Mouse (Mus musculus): ENCODE data around the gene Lrba.

Lrba gene

DNA sequence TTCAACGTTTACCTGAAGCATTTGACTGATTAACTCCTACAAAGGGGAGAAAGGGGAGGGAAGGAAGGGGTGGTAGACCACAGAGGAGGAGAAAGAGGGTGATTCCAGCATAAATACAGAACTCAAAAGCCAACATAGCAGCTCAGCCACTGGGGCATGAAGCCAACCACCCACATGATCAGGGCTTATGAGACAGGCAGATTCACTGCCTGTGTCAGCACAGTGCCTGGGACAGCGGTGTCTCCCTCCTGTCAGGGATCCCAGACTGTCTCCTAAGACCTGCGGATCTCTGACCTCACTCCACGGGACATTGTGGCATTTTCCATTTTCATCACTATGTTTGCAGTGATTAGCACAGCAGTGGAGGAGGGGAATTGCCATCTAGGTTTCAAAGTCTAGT is 568.8 kb downstream of the Lrba start:
- no peak for DNase-seq (ENCODE audit: low read depth, low spot score)

DNA sequence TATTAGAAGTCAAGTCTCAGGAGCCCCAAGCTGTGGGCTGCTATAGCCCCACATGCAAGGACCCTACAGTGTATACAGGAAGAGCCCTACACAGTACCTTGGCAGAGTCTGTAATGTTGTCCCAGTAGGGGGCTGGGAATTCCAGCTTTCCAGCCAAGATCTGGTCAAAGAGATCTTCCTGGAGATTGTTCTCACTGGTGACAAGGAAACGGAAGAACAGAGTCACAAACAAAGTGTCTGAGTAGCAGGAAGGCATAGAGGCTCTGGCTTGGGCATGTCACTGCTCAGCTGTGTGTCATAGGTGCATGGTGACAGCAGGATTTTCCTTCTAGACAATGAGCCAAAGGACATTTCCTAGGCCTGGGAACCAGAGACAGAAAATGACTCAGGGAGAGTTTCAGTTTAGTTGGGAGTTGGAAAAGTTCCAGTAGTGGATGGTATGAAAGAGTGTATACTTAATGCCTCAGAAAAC is 569.3 kb downstream of the Lrba start:
- no peak for DNase-seq (ENCODE audit: low read depth, low spot score)

DNA sequence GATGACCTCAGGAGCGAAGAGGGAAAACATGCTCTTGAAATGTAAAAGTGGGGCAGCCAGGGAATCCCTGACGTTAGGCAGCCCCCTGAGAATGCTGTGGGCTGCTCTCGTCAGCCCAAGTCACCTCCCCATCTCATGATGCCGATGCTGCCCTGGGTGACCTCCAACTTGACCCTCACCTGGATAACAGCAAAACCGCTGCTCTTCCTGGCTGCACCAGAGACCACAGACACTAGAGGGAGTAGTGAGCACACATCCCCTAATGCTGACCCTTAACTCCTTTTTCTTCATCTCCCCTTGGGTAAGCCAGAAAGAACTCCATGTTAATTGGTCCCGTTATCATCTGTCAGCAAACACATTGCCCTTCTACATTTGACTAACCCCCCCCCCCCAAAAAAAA is 572.2 kb downstream of the Lrba start:
- DNase-seq (ENCODE audit: low read depth, low spot score) = no peak

DNA sequence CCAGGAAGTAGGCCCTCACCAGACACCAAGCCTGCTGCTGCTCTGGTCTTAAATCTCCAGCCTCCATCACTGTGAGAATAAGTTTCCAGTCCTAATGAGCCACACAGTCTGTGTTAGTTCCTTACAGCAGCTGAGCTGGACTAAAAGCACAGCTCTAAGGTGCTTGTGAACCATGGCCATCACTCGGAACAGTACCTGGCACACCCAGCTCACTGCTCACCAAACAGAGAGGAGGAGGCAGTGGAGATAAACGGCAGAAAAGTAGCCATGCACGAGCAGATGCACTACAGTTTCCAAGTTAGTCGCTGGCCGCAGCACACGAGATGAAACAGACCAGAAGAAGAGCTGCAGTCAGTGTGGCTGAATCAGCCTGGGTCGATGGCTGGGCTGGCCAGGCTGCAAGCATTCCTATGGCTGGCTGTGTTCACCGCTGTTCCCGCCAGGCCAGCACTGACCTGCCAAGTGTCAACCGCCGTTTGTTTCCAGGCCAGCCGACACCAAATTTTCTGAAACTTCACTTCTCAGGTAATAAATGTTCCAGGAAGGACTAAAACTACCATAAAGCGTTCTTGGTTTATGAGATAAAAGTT is 573.5 kb downstream of the Lrba start:
- DNase-seq (ENCODE audit: low read depth, low spot score) = no peak

DNA sequence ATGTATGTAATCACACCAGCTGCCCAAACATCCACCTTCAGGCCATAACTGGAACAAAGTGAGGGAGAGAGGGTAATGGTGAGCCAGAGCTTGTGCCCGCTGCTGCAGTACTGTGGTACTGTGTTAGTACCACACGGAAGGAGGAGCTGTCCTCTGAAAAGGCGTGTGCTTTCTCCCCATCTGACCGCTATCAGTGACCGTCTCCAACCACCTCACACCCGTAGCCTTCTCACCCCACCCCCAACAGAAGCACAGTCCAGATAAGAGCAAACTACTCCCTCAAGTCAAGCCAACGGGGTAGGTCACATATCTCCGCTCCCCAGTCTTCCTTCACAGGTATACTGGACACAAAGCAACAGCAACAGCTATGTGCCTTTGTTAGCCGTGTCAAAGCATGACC is 574.6 kb downstream of the Lrba start:
- no peak for DNase-seq (ENCODE audit: low read depth, low spot score)

DNA sequence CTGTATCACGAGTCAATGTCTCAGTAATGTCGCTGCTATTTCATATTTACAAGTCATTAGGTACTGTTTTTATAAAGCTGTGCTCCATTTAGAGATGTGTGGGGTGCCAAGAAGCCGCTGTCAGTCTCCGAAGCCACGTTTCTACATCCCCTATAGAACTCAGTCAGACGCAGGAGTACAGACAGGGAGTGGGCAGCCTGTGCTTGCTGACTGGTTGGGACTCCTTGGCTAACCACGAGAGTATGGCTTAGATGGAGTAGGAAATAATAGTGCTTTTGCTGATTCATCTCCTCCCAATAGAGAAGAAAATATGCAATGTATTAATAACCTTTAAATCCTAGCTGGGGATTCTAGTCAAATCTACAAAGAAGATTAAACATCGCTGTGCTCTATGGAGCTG is 576.4 kb downstream of the Lrba start:
- no peak for DNase-seq (ENCODE audit: low read depth, low spot score)

DNA sequence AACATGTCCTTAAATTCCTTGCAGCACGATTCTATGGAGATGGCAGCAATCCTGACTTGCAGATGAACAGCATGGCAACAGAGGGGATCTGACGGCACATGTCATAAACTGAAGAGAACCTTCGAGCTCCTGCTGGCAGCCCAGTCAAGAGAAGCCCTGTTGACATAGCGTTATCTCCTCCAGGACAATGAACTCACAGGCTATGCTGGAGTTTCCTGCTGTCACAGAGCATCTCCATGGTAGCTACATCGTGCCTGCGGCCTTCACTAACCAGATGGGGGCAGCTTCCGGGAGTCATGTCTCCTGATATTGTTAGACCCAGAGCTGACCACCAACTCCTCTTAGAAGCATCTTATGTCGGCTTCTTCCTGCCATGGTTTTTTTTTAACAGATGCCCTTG is 578.3 kb downstream of the Lrba start:
- no peak for DNase-seq (ENCODE audit: low read depth, low spot score)

DNA sequence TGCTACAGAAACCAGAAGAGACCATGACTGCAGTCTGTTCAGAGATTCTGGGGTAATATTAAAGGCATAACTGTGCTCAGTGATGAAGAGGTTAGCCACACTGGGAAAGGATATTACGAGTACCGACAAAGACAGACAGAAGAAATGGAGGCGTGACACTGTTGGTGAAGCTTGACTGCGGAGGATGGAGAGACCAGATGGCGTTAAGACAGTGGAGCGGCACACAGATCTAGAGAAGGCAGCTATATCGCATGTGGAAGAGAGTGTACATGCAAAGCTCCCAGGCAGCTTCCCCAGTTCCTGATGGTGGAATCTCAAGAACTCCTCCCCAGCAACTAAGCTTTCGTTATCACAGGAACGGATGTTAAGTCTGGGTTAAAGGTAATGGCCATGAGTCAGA is 579.8 kb downstream of the Lrba start:
- DNase-seq (ENCODE audit: low read depth, low spot score) = no peak

DNA sequence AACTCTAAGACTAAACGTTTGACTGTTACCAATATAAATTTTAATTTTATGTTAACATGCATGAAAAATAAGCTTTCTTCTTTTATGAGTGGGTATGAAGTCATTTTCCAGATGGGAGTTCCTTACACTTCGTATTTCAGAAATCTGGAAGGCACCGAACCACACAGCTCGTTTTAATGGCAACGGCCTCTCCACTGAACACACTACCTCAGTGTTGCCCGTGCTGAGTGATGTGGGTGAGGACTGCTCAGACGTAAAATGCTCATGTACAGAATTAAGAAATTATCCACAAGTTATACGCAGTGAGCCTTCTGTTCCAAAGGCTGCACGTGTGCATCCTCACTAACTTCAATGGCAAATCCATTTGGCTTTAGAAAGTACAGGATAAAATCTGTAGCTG is 582.4 kb downstream of the Lrba start:
- no peak for DNase-seq (ENCODE audit: low read depth, low spot score)

DNA sequence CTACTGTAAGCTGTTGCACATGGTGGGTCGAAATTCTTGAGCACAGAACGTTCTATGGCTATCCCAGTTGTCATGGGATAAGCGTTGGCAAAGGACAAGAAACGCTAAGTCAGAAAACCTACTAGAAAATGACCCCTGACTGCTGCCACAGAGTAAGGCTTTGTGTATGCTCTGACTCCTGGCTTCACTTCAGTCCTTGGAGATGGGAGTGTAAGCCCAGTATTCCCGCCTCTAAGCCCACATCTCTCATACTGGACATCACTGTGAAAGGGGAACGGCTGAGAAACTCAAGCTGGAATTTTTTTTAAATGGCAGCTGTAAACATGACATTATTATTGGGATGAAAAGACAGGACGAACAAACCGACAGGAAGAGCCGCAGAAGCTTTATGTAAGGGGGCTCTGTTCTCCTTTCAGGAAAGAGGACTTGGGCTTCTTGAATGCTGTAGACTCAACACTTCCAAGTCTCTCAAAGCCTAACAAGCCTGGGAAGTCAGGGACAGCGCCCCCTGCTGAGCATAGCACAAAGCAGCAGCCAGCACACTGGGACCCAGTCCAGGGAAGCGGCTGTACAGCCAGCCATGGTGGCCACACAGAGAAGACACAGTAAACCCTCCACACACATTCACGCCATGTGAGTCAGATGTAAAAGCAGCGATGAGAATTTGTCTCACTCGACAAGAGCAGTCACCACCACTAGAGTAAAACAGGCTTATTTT is 583.4 kb downstream of the Lrba start:
- no peak for DNase-seq (ENCODE audit: low read depth, low spot score)

DNA sequence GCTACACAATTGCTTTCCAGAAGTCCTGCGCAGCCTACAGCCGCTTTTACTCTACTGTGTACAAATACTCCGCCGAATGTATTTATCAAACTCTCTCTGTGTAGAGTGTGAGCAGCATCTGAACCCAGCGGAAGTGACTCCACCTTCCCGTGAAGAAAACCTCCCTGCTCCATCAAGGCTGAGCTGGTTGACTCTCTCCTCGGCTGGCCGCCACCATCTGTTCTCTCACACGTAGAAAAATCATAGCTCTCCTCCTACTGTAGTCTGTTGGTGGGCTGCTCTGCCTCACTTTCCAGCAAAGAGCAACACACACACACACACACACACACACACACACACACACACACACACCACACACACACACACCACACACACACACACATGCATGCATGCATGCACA is 584.7 kb downstream of the Lrba start:
- no peak for DNase-seq (ENCODE audit: low read depth, low spot score)

DNA sequence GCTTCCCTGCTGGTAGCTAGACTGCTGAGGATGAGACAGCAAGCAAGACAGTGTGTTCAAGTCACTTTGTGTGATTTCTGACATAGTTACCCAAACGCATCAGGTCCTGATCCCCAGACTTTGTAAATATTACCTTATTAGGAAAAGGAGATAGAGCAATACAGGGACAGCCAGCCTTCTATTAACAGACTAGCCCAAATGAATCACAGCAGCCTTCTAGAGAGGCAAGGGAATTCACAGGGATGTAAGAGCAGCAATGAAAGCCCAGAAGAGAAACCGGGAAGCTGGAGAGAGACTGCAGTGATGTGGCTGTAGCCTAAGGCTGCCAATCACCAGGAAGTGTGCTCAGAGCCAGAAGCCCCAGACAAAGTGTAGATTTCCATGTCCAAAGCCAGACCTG is 585.2 kb downstream of the Lrba start:
- no peak for DNase-seq (ENCODE audit: low read depth, low spot score)

DNA sequence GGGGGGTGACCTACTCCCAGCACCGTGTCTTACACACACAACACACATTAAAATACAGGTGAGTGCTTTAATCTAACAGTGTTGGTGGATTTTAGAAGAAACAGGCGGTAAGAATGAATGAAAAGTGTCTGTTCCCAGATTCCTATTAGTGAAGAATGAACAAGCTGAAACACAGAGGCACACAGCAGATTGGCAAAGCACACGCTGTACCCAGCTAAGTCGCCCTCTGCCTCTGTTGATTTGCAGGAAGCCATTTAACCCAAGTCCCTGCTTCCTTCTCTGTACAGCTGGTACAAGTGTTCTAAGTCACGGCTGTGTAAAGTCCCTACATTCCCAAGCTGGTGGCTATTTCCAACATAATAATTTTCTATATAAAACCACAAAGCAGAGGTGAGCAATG is 586.4 kb downstream of the Lrba start:
- DNase-seq (ENCODE audit: low read depth, low spot score) = no peak

DNA sequence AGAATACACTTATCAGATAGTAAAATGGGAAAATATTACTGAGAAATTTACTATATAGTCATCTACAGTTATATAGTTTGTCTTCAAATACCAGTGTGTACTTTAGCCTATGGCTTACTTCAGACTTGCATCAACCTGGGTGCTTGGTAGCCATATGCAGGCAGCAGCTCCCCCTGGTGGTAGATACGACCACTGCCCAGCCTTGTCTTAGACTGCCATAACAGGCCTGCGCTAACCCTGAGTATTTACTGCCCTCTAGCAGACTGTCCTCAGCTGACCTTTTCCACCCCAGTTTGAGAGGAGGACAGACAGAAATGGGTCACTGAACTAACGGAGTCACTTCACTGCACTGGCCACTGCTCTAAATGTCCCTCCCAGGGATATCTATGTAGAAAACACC is 588.2 kb downstream of the Lrba start:
- peak; percentile 70 for DNase-seq (ENCODE audit: low read depth, low spot score)

DNA sequence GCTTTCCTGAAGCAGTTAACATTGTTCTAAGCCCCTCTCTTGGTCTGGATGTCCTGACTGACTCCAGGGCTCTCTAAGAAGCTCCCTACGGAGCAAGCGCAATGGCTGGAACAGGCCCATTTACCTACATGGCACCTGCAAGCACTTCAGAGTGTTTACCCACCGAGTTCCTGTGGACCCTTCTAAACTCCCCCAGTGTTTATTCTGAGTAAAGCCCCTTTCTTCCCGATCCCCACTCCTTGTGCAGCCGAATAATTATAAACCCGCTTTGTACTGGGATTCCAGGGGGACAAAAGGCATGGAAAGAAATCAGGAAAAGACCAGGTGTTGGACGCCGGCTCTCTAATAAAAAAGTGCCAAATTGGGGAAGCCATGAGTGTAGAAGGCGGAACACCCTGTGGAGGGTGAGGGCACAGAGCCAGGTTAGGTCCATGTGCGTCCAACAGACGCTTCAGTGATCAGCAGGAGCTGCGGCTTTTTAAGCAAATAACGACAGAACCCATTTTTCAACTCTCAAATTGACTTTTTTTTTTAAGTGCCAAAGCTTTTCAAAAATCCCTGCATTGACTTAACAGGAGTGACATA is 593.6 kb downstream of the Lrba start:
- no peak for DNase-seq (ENCODE audit: low read depth, low spot score)

DNA sequence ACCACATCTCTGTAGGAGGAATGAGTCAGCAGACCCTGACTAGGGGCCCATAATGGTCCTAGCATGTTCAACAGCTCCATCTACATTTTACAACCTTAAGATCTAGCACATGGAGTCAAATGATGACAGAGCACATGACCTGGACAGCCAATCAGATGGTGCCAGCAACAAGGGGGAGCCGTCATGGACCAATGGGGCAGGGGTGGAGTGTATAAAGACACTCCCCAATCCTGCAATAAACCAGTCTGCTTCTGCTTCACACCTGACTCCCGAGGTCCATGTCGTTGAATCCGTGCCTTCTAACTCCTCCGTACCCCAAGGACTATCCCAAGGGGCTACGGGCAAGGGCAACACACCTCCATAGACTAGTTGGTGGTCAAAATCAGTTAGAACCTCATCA is 594.9 kb downstream of the Lrba start:
- no peak for DNase-seq (ENCODE audit: low read depth, low spot score)

DNA sequence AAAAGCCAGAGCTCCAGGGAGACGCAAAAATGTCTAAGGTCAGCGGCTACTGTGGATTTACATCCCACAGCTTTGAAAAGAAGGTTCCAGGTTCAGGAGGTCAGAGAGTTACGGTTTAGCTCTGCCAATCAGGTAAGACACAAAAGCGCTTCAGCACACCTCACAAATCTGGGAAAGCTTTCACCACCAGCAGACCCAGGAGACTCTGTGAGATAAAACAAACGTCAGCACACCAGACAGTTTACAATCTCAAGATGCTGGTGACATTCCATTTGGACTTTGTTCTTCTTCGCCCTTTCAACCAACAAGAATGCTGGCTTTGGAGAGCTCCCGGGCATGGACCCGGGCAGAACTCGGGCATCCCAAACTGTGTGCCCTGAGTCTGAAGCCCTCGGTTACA is 595.9 kb downstream of the Lrba start:
- no peak for DNase-seq (ENCODE audit: low read depth, low spot score)

DNA sequence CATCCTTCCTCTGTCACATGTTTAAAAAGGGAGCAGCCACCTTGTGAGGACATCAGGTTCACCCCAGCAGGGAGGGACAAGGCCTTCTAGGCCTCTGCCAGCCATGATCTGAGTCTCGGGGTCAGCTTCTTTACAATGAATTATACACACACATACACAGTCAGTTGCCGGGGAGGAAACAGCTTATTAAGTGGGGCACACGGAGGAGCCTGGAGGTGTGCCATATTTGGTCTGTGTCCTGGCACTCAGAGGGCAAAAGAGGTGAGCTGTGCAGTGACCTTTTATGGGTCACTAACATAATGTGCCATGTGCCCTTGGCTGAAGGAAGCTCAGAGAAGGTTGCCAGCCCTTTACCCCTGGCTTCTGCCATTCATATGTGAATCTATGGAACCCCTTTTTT is 596.9 kb downstream of the Lrba start:
- no peak for DNase-seq (ENCODE audit: low read depth, low spot score)

DNA sequence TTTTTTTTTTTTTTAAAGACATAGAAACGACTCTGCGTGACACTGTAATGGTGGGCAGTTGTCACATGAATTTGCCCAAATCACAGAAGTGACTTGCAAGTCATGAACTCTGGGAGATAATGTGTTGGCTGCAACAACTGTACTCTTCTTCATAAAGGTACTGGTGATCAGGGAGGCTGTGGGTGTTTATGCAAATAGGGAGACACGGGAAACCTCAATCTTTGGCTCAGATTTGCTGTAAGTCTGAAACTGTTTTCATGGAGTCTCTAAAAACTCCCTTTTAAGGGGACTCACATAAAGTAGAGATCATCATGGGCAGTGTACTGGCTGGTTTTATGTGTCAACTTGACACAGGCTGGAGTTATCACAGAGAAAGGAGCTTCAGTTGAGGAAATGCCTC is 603.0 kb downstream of the Lrba start:
- DNase-seq (ENCODE audit: low read depth, low spot score) = peak; percentile 27

DNA sequence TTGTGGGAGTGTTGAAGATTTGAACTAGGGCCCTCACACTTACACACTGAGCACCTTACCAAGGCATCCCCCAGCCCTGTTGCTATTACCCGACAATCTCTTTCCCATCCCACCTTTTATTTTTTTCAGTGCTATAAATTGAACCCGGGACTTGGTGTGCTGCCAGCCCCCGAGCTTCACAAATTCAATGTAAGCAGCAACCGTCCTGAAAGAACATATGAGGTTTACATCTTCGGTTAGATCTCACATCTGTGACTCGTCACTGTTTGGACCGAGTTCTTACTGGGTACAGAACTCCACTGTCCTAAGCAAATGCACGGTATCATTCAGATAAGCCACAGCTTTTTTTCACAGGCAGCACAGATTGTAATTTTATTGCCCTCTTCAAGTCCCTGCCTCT is 607.6 kb downstream of the Lrba start:
- no peak for DNase-seq (ENCODE audit: low read depth, low spot score)

Measured in CD4-positive helper T cell, adult 2 months (primary cell).